Mouse (Mus musculus) heart, adult 2 months (tissue): ENCODE measurements around the gene Cntnap5b.

Experiments used
- CTCF ChIP-seq: fragments of 200-600 bp; IDR thresholded peaks from 2 replicates; pipeline ENCODE4 v1.8.1; 2022; ENCODE audit warnings: antibody characterized with exemption, mild to moderate bottlenecking, moderate library complexity
- EP300 ChIP-seq: fragments of 200-500 bp; IDR thresholded peaks from 2 replicates; pipeline ENCODE4 v1.6.1; 2011; ENCODE audit warnings: low read depth, low read length, control low read depth; ENCODE audit not compliant: insufficient read depth
- POLR2A ChIP-seq: fragments of 200-500 bp; IDR thresholded peaks from 2 replicates; pipeline ENCODE4 v1.6.1; 2011; ENCODE audit warnings: mild to moderate bottlenecking, low read depth, low read length, control low read depth; ENCODE audit not compliant: insufficient read depth

- TF ChIP-seq POLR2A, result no peak
- TF ChIP-seq EP300, result no peak
- no peak for TF ChIP-seq CTCF
These were observed at the start of gene Cntnap5b for GRCm38 (mm10) chr1:99772614-99773013.
